Mouse (Mus musculus): Measurements from ENCODE around the gene Aspscr1.

- TF ChIP-seq CTCF (IDR thresholded peaks at IDR 0.05; ENCODE audit: low read depth, low read length): no peak
- no peak for TF ChIP-seq GATA1 (IDR thresholded peaks at IDR 0.05; ENCODE audit: borderline replicate concordance, low read length)
- no peak for TF ChIP-seq TAL1 (conservative IDR thresholded peaks at IDR 0.05; ENCODE audit: low read depth, low read length)
Observed at GRCm38 (mm10) chr11:120707225-120707624, 34.5 kb downstream of the Aspscr1 start.

Data from G1E (cell line).